Mouse (Mus musculus): ENCODE measurements around the gene Auh.

GRCm38 (mm10) chr13:52919790-52920352, 9.6 kb downstream of the Auh start:
- TF ChIP-seq CTCF (conservative IDR thresholded peaks at IDR 0.05 in 1 of 2, IDR thresholded peaks at IDR 0.05 in 1 of 2; ENCODE audit: low read depth in 2 of 2, low read length in 2 of 2) = no peak
- peak; percentile 46; the same call in 1 of the 2 replicates for TF ChIP-seq HCFC1 (IDR thresholded peaks at IDR 0.05; ENCODE audit: low read depth, low read length)
- TF ChIP-seq JUND (conservative IDR thresholded peaks at IDR 0.05; ENCODE audit: low read depth, low read length) = peak; percentile 73
- peak; percentile 77 for TF ChIP-seq POLR2A (IDR thresholded peaks at IDR 0.05; ENCODE audit: low read depth, low read length)
- no peak for TF ChIP-seq GABPA (IDR thresholded peaks at IDR 0.05; ENCODE audit: insufficient replicate concordance, low read depth, low read length)
- TF ChIP-seq USF1 (IDR thresholded peaks at IDR 0.05; ENCODE audit: low read depth, low read length) = no peak
- no peak for TF ChIP-seq NRF1 (IDR thresholded peaks at IDR 0.05; ENCODE audit: low read depth, low read length)
- peak; percentile 94 for TF ChIP-seq EP300 (IDR thresholded peaks at IDR 0.05; ENCODE audit: low read length)
- TF ChIP-seq MEF2A (IDR thresholded peaks at IDR 0.05; ENCODE audit: borderline replicate concordance, low read depth, low read length) = peak; percentile 92
- peak; percentile 96 for TF ChIP-seq ETS1 (conservative IDR thresholded peaks at IDR 0.05; ENCODE audit: low read depth, low read length)
- TF ChIP-seq CHD2 (IDR thresholded peaks at IDR 0.05; ENCODE audit: low read length) = peak; percentile 75
- peak; percentile 53 for TF ChIP-seq MAX (IDR thresholded peaks at IDR 0.05; ENCODE audit: low read length)
